Mouse (Mus musculus): ENCODE data around the gene Fkbp3. TPM values are rescaled to one million over a fixed set of nuclear protein-coding genes. Genes with fewer than 3 reads are reported as not detected.
"Not testable (repeated sequence)": the region's sequence is repeated elsewhere in the genome, so short reads cannot be mapped to it uniquely, and the experiment has no call there.

The Fkbp3 gene
- total RNA-seq (2017), result 143 to 181 TPM (median 145 TPM) in 3 replicates

GRCm38 (mm10) chr12:65073611-65074178 lies at the start of gene Fkbp3:
Gene Fkbp3 (minus strand): TSS chr12:65074007.
- peak; percentile 85 for ATAC-seq (replicated peaks; ENCODE audit: insufficient number of reproducible peaks, low FRiP score, low TSS enrichment, poor library complexity, severe bottlenecking)

GRCm38 (mm10) chr12:65119451-65119850 lies 45.6 kb upstream of the Fkbp3 start:
- ATAC-seq (replicated peaks; ENCODE audit: insufficient number of reproducible peaks, low FRiP score, low TSS enrichment, poor library complexity, severe bottlenecking), result no peak

GRCm38 (mm10) chr12:65118968-65119367 lies 45.2 kb upstream of the Fkbp3 start:
- ATAC-seq (replicated peaks; ENCODE audit: insufficient number of reproducible peaks, low FRiP score, low TSS enrichment, poor library complexity, severe bottlenecking), result no peak

DNA sequence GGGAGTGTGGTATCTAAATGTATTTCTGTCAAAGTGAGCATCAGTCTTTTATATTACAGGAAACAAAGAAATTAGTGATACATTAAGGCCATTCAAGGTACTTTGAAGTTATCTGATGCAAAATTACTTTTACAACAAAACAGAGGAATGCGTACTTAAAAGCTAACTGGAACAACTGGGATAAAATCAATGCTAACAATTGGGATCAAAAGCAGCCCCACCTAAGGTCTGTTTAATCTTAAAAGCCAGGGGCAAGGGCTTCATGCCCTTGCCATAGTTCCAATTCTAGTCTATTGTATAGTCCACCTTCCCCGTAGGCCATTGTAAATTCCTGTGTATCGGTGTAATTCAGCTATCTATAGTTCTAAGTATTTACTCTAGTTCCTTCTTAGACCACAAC lies 41.2 kb upstream of the Fkbp3 start:
- not testable (repeated sequence) for ATAC-seq (replicated peaks; ENCODE audit: insufficient number of reproducible peaks, low FRiP score, low TSS enrichment, poor library complexity, severe bottlenecking)

DNA sequence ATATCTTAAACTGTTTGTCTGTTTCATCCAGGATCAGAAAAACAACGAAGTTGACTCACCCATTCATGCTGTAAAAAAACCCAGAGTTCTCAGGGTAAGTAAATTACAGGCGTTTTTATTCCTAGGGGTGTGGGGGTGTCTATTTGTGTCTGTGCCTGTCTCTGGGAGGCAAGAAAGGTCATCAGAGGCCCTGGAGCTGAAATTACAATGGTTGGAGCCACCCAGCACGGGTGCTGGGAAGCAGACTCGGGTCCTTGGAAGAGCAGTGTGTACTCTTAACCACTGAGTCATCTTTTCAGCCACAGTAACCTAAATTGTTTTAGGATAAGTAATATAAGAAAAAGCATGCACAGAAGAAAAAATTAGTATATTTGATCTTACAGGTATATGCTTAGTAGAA lies 40.1 kb upstream of the Fkbp3 start:
- no peak for ATAC-seq (replicated peaks; ENCODE audit: insufficient number of reproducible peaks, low FRiP score, low TSS enrichment, poor library complexity, severe bottlenecking)

DNA sequence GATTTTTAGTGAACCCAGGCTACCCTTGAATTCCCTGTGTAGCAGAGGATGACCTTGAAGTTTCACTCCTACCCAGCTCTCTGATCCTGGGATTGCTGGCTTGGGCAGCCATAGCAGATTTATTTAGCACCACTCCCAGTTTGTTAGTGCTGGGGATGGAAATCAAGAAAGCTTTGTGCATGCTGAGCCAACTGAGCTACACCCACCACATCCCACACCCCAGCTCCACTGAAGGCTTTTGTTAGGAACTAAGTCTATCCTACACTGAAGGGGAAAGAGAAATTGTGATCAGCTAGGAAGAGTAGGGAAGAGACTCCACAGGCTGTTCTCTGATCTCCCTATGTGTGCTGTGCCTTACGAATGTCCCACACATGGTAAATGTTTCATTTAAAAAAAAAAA lies 39.0 kb upstream of the Fkbp3 start:
- no peak for ATAC-seq (replicated peaks; ENCODE audit: insufficient number of reproducible peaks, low FRiP score, low TSS enrichment, poor library complexity, severe bottlenecking)

GRCm38 (mm10) chr12:65111503-65111902 lies 37.7 kb upstream of the Fkbp3 start:
- no peak for ATAC-seq (replicated peaks; ENCODE audit: insufficient number of reproducible peaks, low FRiP score, low TSS enrichment, poor library complexity, severe bottlenecking)

DNA sequence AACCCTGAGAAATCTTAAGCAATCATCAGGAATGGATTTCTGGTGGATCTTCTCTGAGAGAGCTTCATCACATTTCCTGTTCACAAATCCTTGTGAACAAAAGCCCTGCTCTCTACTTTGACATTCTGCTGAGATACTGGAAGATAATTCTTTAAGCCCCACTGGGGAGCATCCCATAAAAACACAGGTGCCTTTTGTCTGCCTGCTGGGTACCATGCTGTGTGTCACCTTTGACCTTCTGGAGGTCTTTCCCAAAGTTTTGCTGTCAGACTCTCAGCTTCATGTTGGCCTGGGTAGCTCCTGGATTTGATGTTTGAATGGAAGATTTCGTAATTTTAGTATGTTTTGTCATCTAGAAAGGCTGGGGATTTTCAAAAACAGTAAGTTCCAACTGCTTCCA lies 34.9 kb upstream of the Fkbp3 start:
- no peak for ATAC-seq (replicated peaks; ENCODE audit: insufficient number of reproducible peaks, low FRiP score, low TSS enrichment, poor library complexity, severe bottlenecking)

GRCm38 (mm10) chr12:65076906-65077305 lies 3.1 kb upstream of the Fkbp3 start:
- no peak for ATAC-seq (replicated peaks; ENCODE audit: insufficient number of reproducible peaks, low FRiP score, low TSS enrichment, poor library complexity, severe bottlenecking)

GRCm38 (mm10) chr12:65075733-65076310 lies 2.0 kb upstream of the Fkbp3 start:
- ATAC-seq (replicated peaks; ENCODE audit: insufficient number of reproducible peaks, low FRiP score, low TSS enrichment, poor library complexity, severe bottlenecking), result no peak

GRCm38 (mm10) chr12:65075085-65075732 lies 1.4 kb upstream of the Fkbp3 start, which contains the start of gene Fancm:
Gene Fancm (plus strand): TSS chr12:65075603.
- peak; percentile 60 for ATAC-seq (replicated peaks; ENCODE audit: insufficient number of reproducible peaks, low FRiP score, low TSS enrichment, poor library complexity, severe bottlenecking)

DNA sequence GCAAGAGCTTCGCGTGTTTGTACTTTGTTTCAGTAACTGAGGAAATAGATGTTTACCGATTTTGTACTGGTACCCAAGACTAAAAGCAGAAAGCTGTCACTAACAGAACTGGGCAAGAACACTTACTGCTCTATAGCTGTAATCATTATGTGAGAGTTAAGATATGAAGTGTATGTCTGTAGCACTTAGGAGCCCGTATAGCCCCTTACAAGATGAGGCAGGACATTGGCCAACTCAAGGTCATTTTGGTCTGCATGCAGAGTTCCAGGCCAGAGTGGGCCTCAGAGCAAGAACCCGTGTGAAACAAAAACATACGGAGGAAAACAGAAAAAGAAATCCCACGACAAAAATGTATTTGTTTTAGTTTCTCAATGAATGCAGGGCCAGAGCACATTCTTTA lies 844 bp upstream of the Fkbp3 start:
- no peak for ATAC-seq (replicated peaks; ENCODE audit: insufficient number of reproducible peaks, low FRiP score, low TSS enrichment, poor library complexity, severe bottlenecking)

GRCm38 (mm10) chr12:65072911-65073610 lies 746 bp downstream of the Fkbp3 start:
- peak; percentile 8 for ATAC-seq (replicated peaks; ENCODE audit: insufficient number of reproducible peaks, low FRiP score, low TSS enrichment, poor library complexity, severe bottlenecking)

DNA sequence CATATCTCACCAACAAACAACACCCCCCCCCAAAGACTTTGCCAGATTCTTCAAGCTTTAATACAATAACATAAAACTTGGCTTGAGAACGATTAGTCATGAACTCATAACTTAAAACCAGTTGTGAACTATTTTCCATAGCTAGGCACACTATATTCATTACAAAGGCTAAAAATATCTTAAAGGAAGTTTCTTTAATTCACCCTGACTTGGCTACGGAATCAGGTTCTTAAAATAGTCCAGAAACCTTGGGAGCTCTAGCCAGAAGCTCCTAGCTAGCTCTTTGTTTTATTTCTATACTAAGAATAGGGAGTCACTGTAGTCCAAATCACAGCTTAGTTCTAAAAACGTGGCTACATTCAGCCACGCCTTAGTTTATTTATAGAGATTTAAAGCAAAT lies 5.4 kb downstream of the Fkbp3 start:
- ATAC-seq (replicated peaks; ENCODE audit: insufficient number of reproducible peaks, low FRiP score, low TSS enrichment, poor library complexity, severe bottlenecking), result no peak

GRCm38 (mm10) chr12:65066234-65066633 lies 7.6 kb downstream of the Fkbp3 start:
- ATAC-seq (replicated peaks; ENCODE audit: insufficient number of reproducible peaks, low FRiP score, low TSS enrichment, poor library complexity, severe bottlenecking), result no peak

GRCm38 (mm10) chr12:65065241-65065640 lies 8.6 kb downstream of the Fkbp3 start:
- ATAC-seq (replicated peaks; ENCODE audit: insufficient number of reproducible peaks, low FRiP score, low TSS enrichment, poor library complexity, severe bottlenecking), result peak; percentile 79

DNA sequence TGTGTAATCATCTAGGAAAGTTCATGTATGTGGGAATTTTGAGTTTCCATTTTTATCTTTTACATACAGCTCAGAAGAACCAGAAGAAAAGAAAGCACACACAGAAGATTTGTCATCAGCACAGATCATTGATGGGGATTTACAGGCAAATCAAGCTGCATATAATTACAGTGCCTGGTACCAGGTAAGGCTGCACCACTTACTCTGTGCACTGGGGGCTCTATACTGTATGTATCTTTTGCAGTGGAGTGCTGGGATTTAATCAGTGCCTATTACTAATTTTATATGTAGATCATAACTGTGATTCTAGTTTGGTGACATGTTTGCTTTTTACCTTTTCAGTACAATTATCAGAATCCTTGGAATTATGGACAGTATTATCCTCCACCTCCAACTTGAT lies 12.7 kb downstream of the Fkbp3 start:
- no peak for ATAC-seq (replicated peaks; ENCODE audit: insufficient number of reproducible peaks, low FRiP score, low TSS enrichment, poor library complexity, severe bottlenecking)

DNA sequence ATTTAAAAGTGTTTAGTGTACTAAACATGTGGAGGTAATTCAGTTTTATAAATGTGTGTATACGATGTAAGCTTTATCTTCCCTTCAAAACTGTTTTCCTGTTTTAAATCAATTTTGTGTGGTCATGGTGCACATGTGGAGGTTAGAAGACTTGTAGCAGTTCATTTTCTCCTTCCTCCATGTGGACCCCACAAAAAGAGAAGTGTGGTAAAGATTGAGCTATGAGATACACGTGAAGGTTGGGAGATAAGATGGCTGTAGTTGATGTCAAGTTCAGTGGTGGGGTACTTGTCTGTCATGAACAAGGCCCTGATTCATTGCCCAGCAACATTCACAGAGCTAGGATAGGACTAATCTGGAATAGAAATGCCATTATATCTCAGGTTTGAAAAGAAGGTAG lies 15.6 kb downstream of the Fkbp3 start:
- ATAC-seq (replicated peaks; ENCODE audit: insufficient number of reproducible peaks, low FRiP score, low TSS enrichment, poor library complexity, severe bottlenecking), result no peak

DNA sequence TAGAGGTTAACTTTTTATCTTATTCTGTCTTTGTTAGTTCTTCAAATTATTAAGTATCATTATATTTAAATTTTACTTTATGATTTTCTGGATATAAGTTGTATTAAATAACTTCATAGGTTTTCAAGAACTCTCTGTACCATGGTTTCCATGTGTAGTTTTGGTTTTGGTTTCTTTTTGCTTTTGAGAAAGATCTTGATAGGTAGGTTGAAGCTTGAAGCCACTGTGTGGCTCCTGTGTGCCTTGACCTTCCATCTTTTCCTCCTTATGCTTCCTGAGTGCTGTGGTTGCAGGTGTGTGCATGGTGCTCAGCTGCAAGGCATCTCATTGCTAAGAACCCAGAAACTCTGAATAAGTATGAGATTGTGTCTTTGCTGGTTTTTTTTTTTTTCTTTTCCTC lies 25.0 kb downstream of the Fkbp3 start:
- no peak for ATAC-seq (replicated peaks; ENCODE audit: insufficient number of reproducible peaks, low FRiP score, low TSS enrichment, poor library complexity, severe bottlenecking)

- peak; percentile 60; the same call in 1 of the 2 replicates for ATAC-seq (replicated peaks; ENCODE audit: insufficient number of reproducible peaks, low FRiP score, low TSS enrichment, poor library complexity, severe bottlenecking)
These were observed 36.3 kb downstream of the Fkbp3 start for GRCm38 (mm10) chr12:65037546-65037937.

Measured in monocyte, adult 5-6 weeks (primary cell).